Mouse (Mus musculus) embryonic stem cell, embryonic (primary cell): Measurements from ENCODE around the gene Cxcl17.

ENCODE experiments used
- CTCF ChIA-PET, 4 experiments: fragments of 300-600 bp in 2 of 4; fragments of 350-600 bp in 2 of 4; sonication (Branson Sonifier 250); formaldehyde crosslinking; loops; one replicate each; lab custom pipeline; 2022; ENCODE audit warnings: inconsistent platforms in 2 of 4; lab: Charles Lee
- POLR2A ChIA-PET, 4 experiments: fragments of 300-600 bp in 2 of 4; fragments of 350-600 bp in 2 of 4; sonication (Branson Sonifier 250); formaldehyde crosslinking; loops; one replicate each; lab custom pipeline; 2022; ENCODE audit warnings: antibody characterized with exemption in 4 of 4, inconsistent platforms in 1 of 4; lab: Charles Lee

Cxcl17 gene

GRCm38 (mm10) chr7:25433007-25433541 lies 20.4 kb upstream of the Cxcl17 start:
- ChIA-PET POLR2A (interaction anchor here (0.5 to 2.7 kb wide), 45 partner anchors 8 to 1763 kb away, joined by 3 to 12 read pairs (median 4); partner anchors contain the start of genes B9d2 (in 2 of the 4), BC024978 (in 1 of the 4), Ceacam1 (in 1 of the 4) and Cic (in 1 of the 4)), CTCF (interaction anchor here (0.6 to 2.8 kb wide), 14 partner anchors 8 to 1157 kb away, joined by 3 to 12 read pairs (median 3); partner anchors contain the start of gene Ceacam1 (in 1 of the 4))

- ChIA-PET CTCF (interaction anchor here in 3 of 4 experiments (0.6 to 2.8 kb wide), 6 partner anchors 7 to 69 kb away, joined by 3 to 12 read pairs (median 8); no protein-coding TSS in a partner anchor), POLR2A (interaction anchor here in 3 of 4 experiments (0.7 to 2.7 kb wide), 21 partner anchors 9 to 528 kb away, joined by 3 to 12 read pairs (median 5); partner anchors contain the start of genes B9d2 (in 1 of the 3), Ceacam1 (in 1 of the 3) and Erich4 (in 1 of the 3))
Measured at GRCm38 (mm10) chr7:25432381-25432780, 19.7 kb upstream of the Cxcl17 start.

DNA sequence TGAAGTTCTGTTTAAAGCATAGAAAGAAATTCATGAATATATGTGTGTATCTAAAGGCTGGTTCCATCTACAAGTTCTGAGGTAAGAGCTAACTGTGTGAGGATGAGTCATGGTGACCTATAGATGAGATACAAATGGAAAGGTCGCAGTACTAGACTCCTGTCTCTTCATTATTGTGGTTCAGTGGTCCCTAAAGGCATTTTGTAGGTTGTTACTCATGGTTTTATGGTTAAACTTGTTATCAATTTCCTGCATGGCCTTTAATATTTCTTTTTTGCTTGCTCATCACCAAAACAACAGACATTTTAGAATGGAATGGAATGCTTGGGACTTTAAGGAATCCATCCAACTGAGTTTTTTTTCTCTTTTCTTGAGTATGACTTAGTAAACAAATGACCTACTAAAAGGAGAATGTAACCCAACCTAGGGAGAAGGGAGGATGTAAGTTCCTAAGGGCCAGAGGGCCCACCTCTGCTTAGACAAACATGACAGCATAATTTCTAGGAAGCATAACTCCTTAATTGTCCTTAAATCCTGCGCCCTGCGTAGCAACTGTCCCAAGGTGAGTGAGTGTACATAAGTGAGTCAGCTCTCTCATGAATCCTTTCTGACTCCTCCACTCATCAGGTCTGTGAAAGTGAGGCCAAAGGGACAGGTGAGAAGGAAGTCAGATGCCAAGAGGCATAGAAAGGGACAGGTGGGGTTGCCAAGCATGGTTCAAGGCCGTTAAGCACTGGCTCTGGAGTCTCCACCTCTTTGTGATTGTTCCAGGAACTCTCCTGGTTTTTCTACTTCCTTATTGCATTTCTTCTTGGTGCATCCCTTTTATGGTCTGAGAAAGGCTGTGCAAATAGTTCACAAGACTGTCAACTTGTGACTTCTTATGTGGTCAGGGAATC lies 17.4 kb upstream of the Cxcl17 start:
- CTCF ChIA-PET = interaction anchor here in 1 of 4 experiments (1.0 to 1.3 kb wide), 3 partner anchors 11 to 27 kb away, joined by 3 to 4 read pairs (median 4); no protein-coding TSS in a partner anchor
- POLR2A ChIA-PET = interaction anchor here in 2 of 4 experiments (0.7 to 2.7 kb wide), 8 partner anchors 10 to 421 kb away, joined by 3 to 7 read pairs (median 4); partner anchors contain the start of gene Ceacam1 (in 1 of the 2)

DNA sequence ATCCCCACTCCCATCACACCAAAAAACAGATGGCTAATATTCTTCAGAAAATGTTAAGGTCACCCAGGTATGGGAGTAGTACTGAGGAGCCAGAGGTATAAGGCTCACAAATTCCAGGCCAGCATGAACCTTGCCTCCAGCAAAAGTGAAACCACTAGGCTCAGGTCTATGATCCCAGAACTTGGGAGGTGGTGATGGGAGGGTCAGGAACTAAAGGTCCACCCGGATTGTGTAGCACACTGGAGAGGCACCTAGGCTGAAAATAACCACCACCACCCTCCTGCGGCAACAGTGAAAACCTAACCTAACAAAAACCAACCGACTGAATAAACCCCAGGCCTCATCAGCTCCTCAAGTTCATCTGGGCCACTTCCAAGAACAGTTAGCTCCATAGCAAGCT lies 15.6 kb upstream of the Cxcl17 start:
- ChIA-PET CTCF (interaction anchor here in 1 of 4 experiments (1.1 kb wide), 1 partner anchor 12 kb away, joined by 3 read pairs; no protein-coding TSS in a partner anchor), POLR2A (interaction anchor here in 1 of 4 experiments (0.6 to 1.2 kb wide), 3 partner anchors 12 to 324 kb away, joined by 3 to 5 read pairs (median 3); partner anchors contain the start of gene Ceacam1)

DNA sequence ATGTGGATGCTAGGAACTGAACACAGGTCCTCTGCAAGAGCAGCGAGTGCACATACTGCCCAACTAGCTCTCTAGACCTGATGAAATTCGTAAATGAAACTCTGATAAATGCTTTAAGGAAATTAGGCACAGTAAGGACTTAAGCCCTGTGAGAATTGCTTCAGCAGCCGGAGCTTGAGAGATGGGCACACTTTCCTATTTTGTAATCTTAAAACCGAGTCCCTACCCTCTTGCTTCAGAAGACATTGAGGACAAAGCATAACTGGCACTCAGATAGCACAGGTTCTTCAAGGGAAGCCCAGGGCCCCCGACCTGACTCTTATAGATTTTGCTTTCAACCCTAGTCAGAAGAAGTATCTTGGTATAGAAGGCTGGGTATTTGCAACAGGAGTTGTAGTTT lies 14.5 kb upstream of the Cxcl17 start:
- ChIA-PET POLR2A (interaction anchor here in 3 of 4 experiments (0.5 to 1.5 kb wide), 5 partner anchors 9 to 228 kb away, joined by 3 to 7 read pairs (median 3); no protein-coding TSS in a partner anchor), CTCF (interaction anchor here (0.6 to 3.0 kb wide), 12 partner anchors 18 to 1677 kb away, joined by 3 to 24 read pairs (median 4); partner anchors contain the start of gene Ceacam1 (in 2 of the 4))

DNA sequence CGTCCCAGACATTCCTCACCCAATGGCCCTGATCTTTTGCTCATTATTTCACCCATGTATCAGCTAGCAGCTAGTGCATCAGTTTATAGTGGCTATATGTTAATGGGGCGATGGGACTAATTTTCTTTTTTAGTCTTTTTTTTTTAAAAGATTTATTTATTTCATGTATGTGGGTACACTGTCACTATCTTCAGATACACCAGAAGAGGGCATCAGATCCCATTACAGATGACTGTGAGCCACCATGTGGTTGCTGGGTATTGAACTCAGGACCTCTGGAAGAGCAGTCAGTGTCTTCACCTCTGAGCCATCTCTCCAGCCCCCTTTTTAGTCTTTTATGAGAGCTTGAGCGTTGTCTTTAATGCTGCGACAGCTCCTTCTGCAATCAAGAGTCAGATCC lies 13.7 kb upstream of the Cxcl17 start:
- CTCF ChIA-PET = interaction anchor here (0.6 to 3.0 kb wide), 13 partner anchors 17 to 1678 kb away, joined by 3 to 24 read pairs (median 4); partner anchors contain the start of gene Ceacam1 (in 2 of the 4)
- POLR2A ChIA-PET = interaction anchor here in 1 of 4 experiments (0.7 to 1.5 kb wide), 5 partner anchors 10 to 106 kb away, joined by 3 to 4 read pairs (median 3); no protein-coding TSS in a partner anchor

DNA sequence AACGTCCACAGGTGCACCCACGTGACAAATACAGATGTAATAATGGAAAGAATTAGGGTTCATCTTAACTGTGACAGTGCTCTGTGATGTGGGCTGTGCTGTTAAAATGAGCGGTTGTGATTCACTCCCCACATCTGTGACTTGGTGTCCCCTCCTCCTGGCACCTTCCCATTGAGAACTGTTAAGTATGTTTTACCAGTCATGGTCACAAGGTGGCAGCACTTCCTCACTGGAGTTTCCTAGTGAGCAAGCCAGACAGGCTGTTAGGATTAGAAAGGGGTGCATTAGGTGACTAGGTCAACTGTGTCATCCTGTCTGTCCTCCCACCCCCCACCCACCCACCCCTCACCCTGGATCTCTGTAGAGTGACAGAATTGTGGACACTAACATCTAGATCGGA lies 11.7 kb upstream of the Cxcl17 start:
- ChIA-PET POLR2A (interaction anchor here in 2 of 4 experiments (0.6 to 1.4 kb wide), 3 partner anchors 9 to 175 kb away, joined by 3 to 6 read pairs (median 4); no protein-coding TSS in a partner anchor), CTCF (interaction anchor here (0.5 to 3.0 kb wide), 19 partner anchors 9 to 474 kb away, joined by 3 to 24 read pairs (median 5); partner anchors contain the start of gene Ceacam1 (in 3 of the 4))

DNA sequence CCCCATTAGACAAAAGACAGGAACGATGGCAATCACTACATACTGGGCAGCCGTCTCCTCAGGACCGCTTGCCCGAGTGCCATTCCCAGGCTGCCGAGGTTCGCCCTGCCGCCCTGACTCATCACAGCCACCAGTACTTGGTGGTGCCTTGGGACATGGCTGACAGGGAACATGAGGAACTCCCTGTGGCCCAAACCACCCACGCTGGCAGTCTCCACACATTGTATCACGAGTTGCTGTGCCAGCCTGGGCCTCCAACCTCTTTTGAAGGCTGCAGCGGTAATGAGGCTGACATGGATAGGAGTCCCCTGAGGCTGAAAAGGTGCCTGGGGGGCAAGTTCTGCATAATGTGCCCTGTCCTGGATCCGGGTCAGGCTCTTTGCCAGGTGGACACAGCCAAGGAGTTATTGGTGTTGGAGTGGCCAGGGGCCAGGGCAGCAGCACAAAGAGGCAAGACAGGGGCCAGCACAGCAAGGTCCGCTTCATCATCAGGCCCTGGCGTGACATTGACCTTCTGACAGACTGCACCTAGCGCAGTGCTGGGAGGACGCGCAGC lies 9.7 kb upstream of the Cxcl17 start:
- ChIA-PET POLR2A (interaction anchor here in 3 of 4 experiments (0.5 to 1.7 kb wide), 9 partner anchors 12 to 543 kb away, joined by 3 to 6 read pairs (median 4); partner anchors contain the start of genes Ceacam1 (in 1 of the 3) and Hnrnpul1 (in 1 of the 3)), CTCF (interaction anchor here (0.6 to 1.6 kb wide), 10 partner anchors 9 to 179 kb away, joined by 3 to 5 read pairs (median 4); partner anchors contain the start of gene Cxcl17 (in 1 of the 4))

- POLR2A ChIA-PET = interaction anchor here in 2 of 4 experiments (0.6 to 1.5 kb wide), 4 partner anchors 10 to 181 kb away, joined by 3 to 4 read pairs (median 3); no protein-coding TSS in a partner anchor
- CTCF ChIA-PET = interaction anchor here in 2 of 4 experiments (1.0 to 1.7 kb wide), 5 partner anchors 11 to 180 kb away, joined by 3 to 6 read pairs (median 4); no protein-coding TSS in a partner anchor
Measured at GRCm38 (mm10) chr7:25419943-25420342, 7.3 kb upstream of the Cxcl17 start.

GRCm38 (mm10) chr7:25419536-25419935 lies 6.8 kb upstream of the Cxcl17 start:
- POLR2A ChIA-PET = interaction anchor here in 2 of 4 experiments (0.6 to 1.5 kb wide), 4 partner anchors 10 to 182 kb away, joined by 3 to 4 read pairs (median 3); no protein-coding TSS in a partner anchor
- CTCF ChIA-PET = interaction anchor here (0.5 to 1.7 kb wide), 8 partner anchors 10 to 312 kb away, joined by 3 to 6 read pairs (median 3); no protein-coding TSS in a partner anchor

DNA sequence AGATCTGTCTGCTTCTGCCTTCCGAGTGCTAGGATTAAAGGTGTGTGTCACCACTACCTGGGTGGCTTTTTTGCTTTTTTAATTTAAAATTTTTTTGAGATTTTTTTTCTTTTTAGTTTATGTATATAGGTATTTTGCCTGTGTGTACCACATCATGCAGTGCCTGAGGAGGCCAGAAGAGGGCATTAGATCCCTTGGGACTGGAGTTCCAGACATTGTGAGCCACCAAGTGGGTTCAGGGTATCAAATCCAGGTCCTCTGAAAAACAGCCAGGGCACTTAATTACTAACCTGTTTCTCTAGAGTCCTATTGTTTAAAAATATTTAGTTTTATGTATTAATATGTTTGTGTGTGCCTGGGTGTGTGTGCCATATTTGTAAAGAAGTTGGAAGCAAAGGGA lies 4.9 kb upstream of the Cxcl17 start:
- CTCF ChIA-PET = no interaction called here
- POLR2A ChIA-PET = no interaction called here

GRCm38 (mm10) chr7:25411861-25412260 lies 825 bp downstream of the Cxcl17 start:
- CTCF ChIA-PET = interaction anchor here in 3 of 4 experiments (0.5 to 1.8 kb wide), 4 partner anchors 9 to 85 kb away, joined by 3 to 6 read pairs (median 4); no protein-coding TSS in a partner anchor
- POLR2A ChIA-PET = interaction anchor here in 1 of 4 experiments (0.5 kb wide), 1 partner anchor 209 kb away, joined by 4 read pairs; no protein-coding TSS in a partner anchor

GRCm38 (mm10) chr7:25410969-25411615 lies 1.6 kb downstream of the Cxcl17 start:
- POLR2A ChIA-PET = interaction anchor here in 2 of 4 experiments (0.5 to 1.1 kb wide), 2 partner anchors 94 to 210 kb away, joined by 3 to 4 read pairs; partner anchors contain the start of gene Megf8 (in 1 of the 2)
- CTCF ChIA-PET = interaction anchor here (0.5 to 1.8 kb wide), 7 partner anchors 8 to 109 kb away, joined by 3 to 7 read pairs (median 5); no protein-coding TSS in a partner anchor

- ChIA-PET POLR2A (interaction anchor here in 3 of 4 experiments (0.5 to 1.8 kb wide), 13 partner anchors 13 to 311 kb away, joined by 3 to 5 read pairs (median 4); partner anchors contain the start of genes B9d2 (in 1 of the 3) and Megf8 (in 1 of the 3)), CTCF (interaction anchor here (0.5 to 2.4 kb wide), 89 partner anchors 9 to 1819 kb away, joined by 3 to 15 read pairs (median 4); partner anchors contain the start of genes B9d2 (in 1 of the 4), Ceacam1 (in 1 of the 4), Lipe (in 1 of the 4) and Megf8 (in 1 of the 4))
Measured at GRCm38 (mm10) chr7:25409114-25409760, 3.4 kb downstream of the Cxcl17 start.

DNA sequence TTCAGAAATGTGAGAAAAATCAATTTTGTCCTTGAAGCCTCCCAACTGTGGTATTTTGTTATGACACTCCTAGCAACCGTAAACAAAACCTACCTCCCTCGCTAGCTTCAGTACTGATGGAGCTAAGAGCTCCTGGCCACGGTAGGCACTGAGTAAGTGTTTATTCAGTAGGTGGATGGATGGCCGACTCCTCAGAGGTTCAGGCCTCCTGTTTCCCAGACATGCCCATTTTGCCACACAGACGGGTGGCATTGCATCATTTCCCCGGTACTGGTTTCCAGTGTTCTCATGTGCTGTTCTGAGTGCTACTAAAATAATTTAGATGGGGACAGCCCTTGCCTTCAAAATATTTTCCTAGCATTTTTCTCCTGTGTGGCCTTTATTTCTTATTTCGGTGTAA lies 6.2 kb downstream of the Cxcl17 start:
- POLR2A ChIA-PET = no interaction called here

More for the DNA sequence above, 6.2 kb downstream of the Cxcl17 start:
- CTCF ChIA-PET = interaction anchor here in 1 of 4 experiments (0.5 to 1.6 kb wide), 2 partner anchors 90 to 218 kb away, joined by 4 read pairs; partner anchors contain the start of gene Megf8
